Mouse (Mus musculus): ENCODE measurements around the gene Patz1. TPM values are rescaled to one million over a fixed set of nuclear protein-coding genes. Genes with fewer than 3 reads are reported as not detected.
A peak's percentile ranks its signal among the peaks of the same experiment; 100 is the strongest.

Patz1 gene
- polyA plus RNA-seq, 1 experiment from 2014 or later: 61.3 TPM

DNA sequence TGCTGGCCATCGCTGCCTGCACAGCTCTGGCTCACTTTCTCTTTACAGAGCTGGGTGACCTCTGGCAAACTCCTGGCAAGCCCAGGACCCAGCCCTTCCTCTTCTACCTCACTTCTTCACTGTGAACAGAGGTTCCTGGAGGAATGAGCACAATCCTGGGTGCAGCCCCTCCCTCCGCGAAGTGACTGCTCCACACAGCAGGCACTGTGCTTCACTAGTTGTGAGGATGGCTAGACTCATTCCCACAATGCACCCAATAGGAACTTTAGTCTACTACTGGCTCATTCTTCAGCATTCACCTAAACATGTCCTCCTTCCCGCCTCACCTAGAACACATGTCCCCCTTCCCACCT, 60.6 kb downstream of the Patz1 start:
- Histone ChIP-seq H3K27ac (ENCODE audit: low read depth) (peak overlapping the region; percentile 26; the same call in 1 of the 2 replicates), H3K27me3 (ENCODE audit: insufficient read depth, low read length) (no peaks in the 10 kb centered on the region), H3K4me3 (ENCODE audit: low read depth, low read length) (no peak overlapping the region), H3K9me3 (ENCODE audit: low read depth, low read length) (no peaks in the 10 kb centered on the region), H3K36me3 (ENCODE audit: insufficient read depth) (peaks cover 78% of the 10 kb centered on the region), H3K4me2 (no peak overlapping the region), H3K4me1 (ENCODE audit: insufficient read depth) (peaks cover 8% of the 10 kb centered on the region), H3K9ac (peak overlapping the region; percentile 26)
- WGBS: 74% methylated on average over 4 of the region's 4 CpGs
- ATAC-seq (ENCODE audit: insufficient read depth) (no peak; the same call in 1 of the 2 replicates), DNase-seq (no peak)
- no peak for TF ChIP-seq CTCF (IDR thresholded peaks at IDR 0.05; ENCODE audit: low read depth)

DNA sequence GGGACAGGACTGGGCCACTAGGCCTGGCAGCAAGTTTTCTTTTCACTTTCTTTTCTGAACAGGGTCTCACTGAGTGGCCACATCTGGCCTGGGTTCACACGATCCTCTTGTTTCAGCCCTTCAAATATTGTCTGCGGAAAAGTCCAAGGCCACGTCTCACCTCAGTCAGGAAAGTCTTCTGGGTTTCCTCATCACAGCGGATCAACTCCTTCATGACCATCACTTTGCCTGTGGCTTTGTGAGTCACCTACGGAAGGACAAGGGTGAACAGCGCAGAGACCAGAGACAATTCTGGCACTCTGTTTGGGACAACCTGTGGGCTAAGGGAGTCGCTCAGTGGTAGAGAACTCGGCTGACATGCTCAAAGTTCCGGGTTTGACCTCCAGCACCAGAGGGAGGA, 63.5 kb downstream of the Patz1 start:
- H3K27ac ChIP-seq (ENCODE audit: low read depth): no peak overlapping the region
- H3K4me1 ChIP-seq (ENCODE audit: insufficient read depth): peaks cover 8% of the 10 kb centered on the region
- H3K9ac ChIP-seq: no peak overlapping the region
- ATAC-seq (ENCODE audit: insufficient read depth): no peak
- no peaks in the 10 kb centered on the region for H3K9me3 ChIP-seq (ENCODE audit: low read depth, low read length)
- no peaks in the 10 kb centered on the region for H3K27me3 ChIP-seq (ENCODE audit: insufficient read depth, low read length)
- no peak overlapping the region for H3K4me3 ChIP-seq (ENCODE audit: low read depth, low read length)
- TF ChIP-seq CTCF (IDR thresholded peaks at IDR 0.05; ENCODE audit: low read depth): no peak
- WGBS: 92% methylated on average over 9 of the region's 9 CpGs
- DNase-seq: no peak
- H3K4me2 ChIP-seq: no peak overlapping the region
- H3K36me3 ChIP-seq (ENCODE audit: insufficient read depth): peaks cover 69% of the 10 kb centered on the region

DNA sequence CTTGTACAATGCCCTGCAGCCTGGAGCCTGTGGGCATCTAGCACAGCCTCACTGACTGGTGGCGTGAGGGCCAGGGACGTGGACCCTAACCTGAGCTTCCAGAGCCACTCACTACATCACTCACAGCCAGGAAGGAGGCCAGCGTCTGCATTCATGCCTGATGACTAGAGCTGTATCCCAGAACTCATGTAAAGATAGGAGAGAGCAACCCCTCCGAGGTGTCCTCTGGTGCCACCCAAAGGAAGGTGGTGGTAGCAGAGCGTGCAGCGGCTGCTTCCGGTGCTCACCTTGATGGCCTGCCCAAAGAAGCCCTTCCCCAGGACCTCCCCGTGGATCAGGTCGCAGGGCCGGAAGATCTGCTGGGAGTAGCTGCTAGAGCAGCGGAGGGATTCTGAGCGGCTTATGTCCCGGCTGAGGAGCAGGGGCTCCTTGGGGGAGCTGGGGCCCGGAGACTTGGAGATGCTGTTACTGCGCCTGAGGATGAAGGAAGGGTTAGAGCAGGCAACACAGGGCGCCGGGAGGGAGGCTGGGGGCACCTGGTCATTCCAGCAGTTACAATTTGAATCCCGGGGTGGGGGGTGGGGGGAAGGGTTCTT, 64.4 kb downstream of the Patz1 start:
- DNase-seq (peak; percentile 31), ATAC-seq (ENCODE audit: insufficient read depth) (no peak)
- H3K4me3 ChIP-seq (ENCODE audit: low read depth, low read length): no peak overlapping the region
- no peak overlapping the region for H3K4me2 ChIP-seq
- peaks cover 65% of the 10 kb centered on the region for H3K36me3 ChIP-seq (ENCODE audit: insufficient read depth)
- H3K4me1 ChIP-seq (ENCODE audit: insufficient read depth): peaks cover 8% of the 10 kb centered on the region
- no peak overlapping the region for H3K27ac ChIP-seq (ENCODE audit: low read depth)
- H3K9me3 ChIP-seq (ENCODE audit: low read depth, low read length): no peaks in the 10 kb centered on the region
- H3K27me3 ChIP-seq (ENCODE audit: insufficient read depth, low read length): no peaks in the 10 kb centered on the region
- WGBS: 53% methylated on average over 18 of the region's 18 CpGs
- H3K9ac ChIP-seq: no peak overlapping the region
- TF ChIP-seq CTCF (IDR thresholded peaks at IDR 0.05; ENCODE audit: low read depth): peak; percentile 37

Other genes with a start within 250 kb of the Patz1 start
- 10.7 and 10.8 TPM in 2 replicates for gene Sfi1, start 95.4 kb upstream of the Patz1 start, polyA plus RNA-seq (2014; fragmentation: Nextera tagmentation; extraction: Ambion mirVana)
- 58.1 and 59.8 TPM in 2 replicates for gene Eif4enif1, start 86.5 kb upstream of the Patz1 start, polyA plus RNA-seq (2014; fragmentation: Nextera tagmentation; extraction: Ambion mirVana)
- gene Drg1, start 22.5 kb upstream of the Patz1 start, polyA plus RNA-seq (2014; fragmentation: Nextera tagmentation; extraction: Ambion mirVana): 237 and 245 TPM in 2 replicates
- 6.4 and 8.5 TPM in 2 replicates for gene Pik3ip1, start 41.5 kb downstream of the Patz1 start, polyA plus RNA-seq (2014; fragmentation: Nextera tagmentation; extraction: Ambion mirVana)
- 45.3 and 49.1 TPM in 2 replicates for gene Limk2, start 120.3 kb downstream of the Patz1 start, polyA plus RNA-seq (2014; fragmentation: Nextera tagmentation; extraction: Ambion mirVana)
- 37.9 and 40.7 TPM in 2 replicates for gene Rnf185, start 163.5 kb downstream of the Patz1 start, polyA plus RNA-seq (2014; fragmentation: Nextera tagmentation; extraction: Ambion mirVana)
- 0.46 and 0.47 TPM in 2 replicates for gene Pla2g3, start 199.4 kb downstream of the Patz1 start, polyA plus RNA-seq (2014; fragmentation: Nextera tagmentation; extraction: Ambion mirVana)
- gene Inpp5j, start 215.9 kb downstream of the Patz1 start, polyA plus RNA-seq (2014; fragmentation: Nextera tagmentation; extraction: Ambion mirVana): 1.2 and 1.5 TPM in 2 replicates
- 100 and 110 TPM in 2 replicates for gene Selenom, start 225.8 kb downstream of the Patz1 start, polyA plus RNA-seq (2014; fragmentation: Nextera tagmentation; extraction: Ambion mirVana)